Mouse (Mus musculus): ENCODE results near the gene Cass4.

- TF ChIP-seq TAL1 (IDR thresholded peaks at IDR 0.05; ENCODE audit: low read length) (no peak), GATA1 (IDR thresholded peaks at IDR 0.05; ENCODE audit: low read length) (no peak)
Measured at GRCm38 (mm10) chr2:172381341-172381740, 12.3 kb upstream of the Cass4 start.

Data from erythroblast, embryonic 14.5 days (primary cell).